Mouse (Mus musculus) midbrain, embryonic 14.5 days (tissue): Measurements from ENCODE around the gene Smox. TPM values are rescaled to one million over a fixed set of nuclear protein-coding genes. Genes with fewer than 3 reads are reported as not detected.

Experiments used
- ATAC-seq: fragments of 200-750 bp; cut with Nextera tagmentation; 2 replicates; pipeline ENCODE4 v1.8.0; 2017; ENCODE audit warnings: moderate number of reproducible peaks, moderate library complexity; ENCODE audit not compliant: low FRiP score, low TSS enrichment
- DNase-seq: peaks from one replicate; pipeline ENCODE4 v3.0.0-alpha.2; 2015
- H3K27ac ChIP-seq: fragments of 300-500 bp; sonication (generic); replicated peaks from 2 replicates; pipeline ENCODE4 v1.5.1; 2014; ENCODE audit warnings: mild to moderate bottlenecking, low read depth, low read length, moderate library complexity
- H3K27me3 ChIP-seq: fragments of 300-500 bp; sonication (generic); 2 replicates; pipeline ENCODE4 v1.6.1; 2014; ENCODE audit warnings: low read length, control low read depth, mixed read lengths; ENCODE audit not compliant: control insufficient read depth, insufficient read depth
- H3K36me3 ChIP-seq: fragments of 300-500 bp; sonication (generic); 2 replicates; pipeline ENCODE4 v1.6.1; 2014; ENCODE audit warnings: low read length, control low read depth; ENCODE audit not compliant: control insufficient read depth, insufficient read depth
- H3K4me1 ChIP-seq: fragments of 300-500 bp; sonication (generic); 2 replicates; pipeline ENCODE4 v1.6.1; 2014; ENCODE audit warnings: mild to moderate bottlenecking, antibody characterized with exemption, low read length, control low read depth; ENCODE audit not compliant: control insufficient read depth, insufficient read depth
- H3K4me2 ChIP-seq: fragments of 300-500 bp; sonication (generic); 2 replicates; pipeline ENCODE4 v1.6.1; 2014; ENCODE audit warnings: mild to moderate bottlenecking, low read length, moderate library complexity
- H3K4me3 ChIP-seq: fragments of 300-500 bp; sonication (generic); replicated peaks from 2 replicates; pipeline ENCODE4 v1.5.1; 2014; ENCODE audit warnings: low read depth, low read length
- H3K9ac ChIP-seq: fragments of 300-500 bp; sonication (generic); replicated peaks from 2 replicates; pipeline ENCODE4 v1.6.1; 2014; ENCODE audit warnings: mild to moderate bottlenecking, low read length, moderate library complexity
- H3K9me3 ChIP-seq: fragments of 300-500 bp; sonication (generic); 2 replicates; pipeline ENCODE4 v1.6.1; 2016; ENCODE audit warnings: low read length, control low read depth, mixed read lengths; ENCODE audit not compliant: control insufficient read depth
- WGBS: fragments of 180-500 bp; shearing (Covaris S2); extraction: QIAGEN DNeasy Blood & Tissue Kit; methylation state at CpG from one replicate; pipeline ENCODE4 v1.1.7; 2014; 5-methylcytosine and 5-hydroxymethylcytosine counted together
- polyA plus RNA-seq: library from polyadenylated mRNA; unstranded; fragments of >200 nt; fragmentation: Nextera tagmentation; extraction: Ambion mirVana; gene quantifications from 2 replicates; pipeline ENCODE4 v1.2.1, GENCODE M21; 2014

Smox gene
- polyA plus RNA-seq, 1 experiment from 2014 or later = 31.4 TPM

DNA sequence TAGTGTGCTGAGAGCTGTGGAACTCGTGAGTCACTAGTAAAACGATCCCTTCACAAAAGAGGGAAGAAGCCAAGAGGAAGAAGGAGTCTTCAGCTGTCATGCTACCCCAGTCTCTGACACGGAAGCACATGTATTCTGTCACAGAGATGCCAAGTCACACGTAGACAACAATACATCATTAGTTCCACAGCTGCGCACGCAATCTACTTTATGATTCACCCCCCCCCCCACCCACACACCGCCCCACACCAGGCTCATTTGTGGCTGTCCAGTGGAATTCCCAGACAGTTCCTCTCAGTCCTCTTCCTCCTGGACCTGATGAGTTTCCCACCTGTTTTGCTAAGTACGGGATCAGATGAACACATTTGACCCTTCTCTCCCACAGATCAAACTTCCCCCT is 12.9 kb upstream of the Smox start:
- WGBS = 83% methylated on average over 8 of the region's 8 CpGs
- DNase-seq = no peak
- no peaks in the 10 kb centered on the region for H3K9me3 ChIP-seq
- H3K9ac ChIP-seq = no peak overlapping the region
- H3K4me2 ChIP-seq = no peak overlapping the region
- no peaks in the 10 kb centered on the region for H3K27me3 ChIP-seq
- no peak overlapping the region for H3K27ac ChIP-seq
- H3K36me3 ChIP-seq = no peaks in the 10 kb centered on the region
- H3K4me3 ChIP-seq = no peak overlapping the region
- no peaks in the 10 kb centered on the region for H3K4me1 ChIP-seq
- ATAC-seq = no peak

- DNase-seq = no peak
- no peaks in the 10 kb centered on the region for H3K9me3 ChIP-seq
- H3K9ac ChIP-seq = no peak overlapping the region
- ATAC-seq = no peak
- no peaks in the 10 kb centered on the region for H3K36me3 ChIP-seq
- H3K27ac ChIP-seq = no peak overlapping the region
- H3K4me3 ChIP-seq = no peak overlapping the region
- H3K27me3 ChIP-seq = no peaks in the 10 kb centered on the region
- H3K4me1 ChIP-seq = no peaks in the 10 kb centered on the region
- 88% methylated on average over 4 of the region's 4 CpGs for WGBS
- no peak overlapping the region for H3K4me2 ChIP-seq
Measured at GRCm38 (mm10) chr2:131478916-131479315, 12.4 kb upstream of the Smox start.

- DNase-seq = no peak
- H3K9me3 ChIP-seq = no peaks in the 10 kb centered on the region
- ATAC-seq = no peak
- WGBS = 60% methylated on average over 1 of the region's 1 CpGs
- H3K9ac ChIP-seq = no peak overlapping the region
- no peak overlapping the region for H3K4me3 ChIP-seq
- no peaks in the 10 kb centered on the region for H3K36me3 ChIP-seq
- H3K27me3 ChIP-seq = no peaks in the 10 kb centered on the region
- no peak overlapping the region for H3K27ac ChIP-seq
- H3K4me1 ChIP-seq = no peaks in the 10 kb centered on the region
- no peak overlapping the region for H3K4me2 ChIP-seq
Measured at GRCm38 (mm10) chr2:131481733-131482132, 9.6 kb upstream of the Smox start.

- WGBS = 90% methylated on average over 6 of the region's 6 CpGs
- DNase-seq (no peak), ATAC-seq (no peak)
Measured at GRCm38 (mm10) chr2:131482478-131482877, 8.8 kb upstream of the Smox start.

GRCm38 (mm10) chr2:131483562-131483961 is 7.7 kb upstream of the Smox start:
- no peak for DNase-seq
- H3K9ac ChIP-seq = no peak overlapping the region

More at GRCm38 (mm10) chr2:131482478-131482877, 8.8 kb upstream of the Smox start:
- no peak overlapping the region for H3K9ac ChIP-seq
- no peaks in the 10 kb centered on the region for H3K27me3 ChIP-seq
- no peaks in the 10 kb centered on the region for H3K9me3 ChIP-seq
- no peak overlapping the region for H3K27ac ChIP-seq
- H3K4me2 ChIP-seq = no peak overlapping the region
- H3K4me1 ChIP-seq = no peaks in the 10 kb centered on the region
- H3K36me3 ChIP-seq = no peaks in the 10 kb centered on the region
- no peak overlapping the region for H3K4me3 ChIP-seq

GRCm38 (mm10) chr2:131484182-131484581 is 7.1 kb upstream of the Smox start:
- Histone ChIP-seq H3K27ac (no peak overlapping the region), H3K4me1 (no peaks in the 10 kb centered on the region), H3K9ac (no peak overlapping the region), H3K9me3 (no peaks in the 10 kb centered on the region), H3K4me2 (no peak overlapping the region), H3K36me3 (no peaks in the 10 kb centered on the region), H3K27me3 (no peaks in the 10 kb centered on the region), H3K4me3 (no peak overlapping the region)
- DNase-seq = no peak
- WGBS = 85% methylated on average over 6 of the region's 6 CpGs
- ATAC-seq = no peak

More at GRCm38 (mm10) chr2:131483562-131483961, 7.7 kb upstream of the Smox start:
- H3K27ac ChIP-seq = no peak overlapping the region
- H3K9me3 ChIP-seq = no peaks in the 10 kb centered on the region
- H3K4me2 ChIP-seq = no peak overlapping the region
- H3K36me3 ChIP-seq = no peaks in the 10 kb centered on the region
- H3K4me1 ChIP-seq = no peaks in the 10 kb centered on the region
- H3K4me3 ChIP-seq = no peak overlapping the region
- no peak for ATAC-seq
- H3K27me3 ChIP-seq = no peaks in the 10 kb centered on the region
- 84% methylated on average over 7 of the region's 7 CpGs for WGBS

- no peaks in the 10 kb centered on the region for H3K9me3 ChIP-seq
- no peak for ATAC-seq
- H3K4me2 ChIP-seq = no peak overlapping the region
- no peaks in the 10 kb centered on the region for H3K36me3 ChIP-seq
- no peaks in the 10 kb centered on the region for H3K4me1 ChIP-seq
- WGBS = 88% methylated on average over 15 of the region's 15 CpGs
- DNase-seq = no peak
- H3K27ac ChIP-seq = no peak overlapping the region
- no peaks in the 10 kb centered on the region for H3K27me3 ChIP-seq
- no peak overlapping the region for H3K4me3 ChIP-seq
- H3K9ac ChIP-seq = no peak overlapping the region
Measured at GRCm38 (mm10) chr2:131485126-131485525, 6.2 kb upstream of the Smox start.

DNA sequence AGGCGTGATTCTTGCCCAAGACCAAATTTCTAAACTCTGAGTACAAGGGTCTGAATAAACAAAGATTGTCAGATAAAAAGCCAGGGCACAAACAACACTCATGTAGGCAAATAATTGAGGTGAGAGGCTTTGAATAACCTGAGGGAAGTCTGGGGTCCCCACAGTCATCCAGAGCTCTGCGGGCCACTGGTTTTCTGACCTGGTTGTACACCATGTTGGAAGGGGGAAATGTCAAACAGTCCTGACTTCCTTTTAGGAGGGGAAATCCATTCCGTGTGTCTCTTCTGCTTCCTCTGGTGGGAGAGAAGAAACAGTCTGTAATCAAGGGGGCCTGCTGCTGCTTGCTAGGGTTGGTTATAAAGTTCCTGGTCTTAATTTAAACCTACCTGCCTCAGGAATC is 5.2 kb upstream of the Smox start:
- ATAC-seq = no peak
- DNase-seq = no peak

GRCm38 (mm10) chr2:131487337-131487736 is 4.0 kb upstream of the Smox start:
- DNase-seq = no peak
- H3K4me3 ChIP-seq = no peak overlapping the region
- H3K9me3 ChIP-seq = no peaks in the 10 kb centered on the region
- H3K4me2 ChIP-seq = no peak overlapping the region
- no peaks in the 10 kb centered on the region for H3K27me3 ChIP-seq
- no peaks in the 10 kb centered on the region for H3K4me1 ChIP-seq
- no peaks in the 10 kb centered on the region for H3K36me3 ChIP-seq
- H3K9ac ChIP-seq = no peak overlapping the region
- WGBS = 92% methylated on average over 5 of the region's 5 CpGs
- ATAC-seq = no peak
- no peak overlapping the region for H3K27ac ChIP-seq

More for the DNA sequence above, 5.2 kb upstream of the Smox start:
- H3K4me2 ChIP-seq = no peak overlapping the region
- H3K4me1 ChIP-seq = no peaks in the 10 kb centered on the region
- H3K36me3 ChIP-seq = no peaks in the 10 kb centered on the region
- no peak overlapping the region for H3K9ac ChIP-seq
- H3K4me3 ChIP-seq = no peak overlapping the region
- no peaks in the 10 kb centered on the region for H3K9me3 ChIP-seq
- WGBS = 88% methylated on average over 3 of the region's 3 CpGs
- H3K27ac ChIP-seq = no peak overlapping the region
- H3K27me3 ChIP-seq = no peaks in the 10 kb centered on the region
